Mouse (Mus musculus): ENCODE data around the gene Ubr3. TPM values are rescaled to one million over a fixed set of nuclear protein-coding genes. Genes with fewer than 3 reads are reported as not detected.
A peak's percentile ranks its signal among the peaks of the same experiment; 100 is the strongest.

Ubr3 gene
- polyA plus RNA-seq, 1 experiment from 2014 or later = 16.0 TPM

- Histone ChIP-seq H3K27ac (replicated peaks) (no peak overlapping the region), H3K36me3 (no peaks in the 10 kb centered on the region), H3K4me2 (no peak overlapping the region), H3K4me1 (replicated peaks) (peaks cover 9% of the 10 kb centered on the region; the same call in 1 of the 2 replicates), H3K4me3 (no peak overlapping the region), H3K9me3 (no peaks in the 10 kb centered on the region), H3K9ac (no peak overlapping the region), H3K27me3 (no peaks in the 10 kb centered on the region)
- 83% methylated on average over 8 of the region's 8 CpGs for WGBS
- ATAC-seq (ENCODE audit: low FRiP score, low read depth) = no peak
These were observed 140.2 kb downstream of the Ubr3 start for GRCm38 (mm10) chr2:70037221-70037620.

- Histone ChIP-seq H3K4me1 (replicated peaks) (peaks cover 9% of the 10 kb centered on the region; the same call in 1 of the 2 replicates), H3K4me2 (no peak within 1 kb of the TSS), H3K9ac (no peak within 1 kb of the TSS), H3K27me3 (no peaks in the 10 kb centered on the region), H3K4me3 (no peak within 1 kb of the TSS), H3K27ac (replicated peaks) (no peak within 1 kb of the TSS), H3K9me3 (no peaks in the 10 kb centered on the region), H3K36me3 (no peaks in the 10 kb centered on the region)
- ATAC-seq (ENCODE audit: low FRiP score, low read depth) = no peak
- WGBS = 21% methylated on average over 7 of the region's 7 CpGs
These were observed 141.7 kb downstream of the Ubr3 start, which contains the start of gene Myo3b for GRCm38 (mm10) chr2:70038752-70039151. Gene Myo3b, plus strand, starts transcription at chr2:70039126.

- Histone ChIP-seq H3K36me3 (no peaks in the 10 kb centered on the region), H3K9me3 (no peaks in the 10 kb centered on the region), H3K27me3 (no peaks in the 10 kb centered on the region), H3K4me2 (no peak overlapping the region), H3K4me3 (no peak overlapping the region), H3K9ac (no peak overlapping the region), H3K27ac (replicated peaks) (peak overlapping the region; percentile 50; the same call in 1 of the 2 replicates), H3K4me1 (replicated peaks) (0 out of 2 replicates have a peak, but pooled peaks cover 5% of the 10 kb centered on the region)
- peak; percentile 30; the same call in 1 of the 2 replicates for ATAC-seq (ENCODE audit: low FRiP score, low read depth)
- WGBS = 31% methylated on average over 6 of the region's 6 CpGs
These were observed 147.4 kb downstream of the Ubr3 start for GRCm38 (mm10) chr2:70044466-70044865.

GRCm38 (mm10) chr2:70047868-70048267 lies 150.8 kb downstream of the Ubr3 start:
- Histone ChIP-seq H3K36me3 (no peaks in the 10 kb centered on the region), H3K4me3 (no peak overlapping the region), H3K4me1 (replicated peaks) (0 out of 2 replicates have a peak, but pooled peaks cover 5% of the 10 kb centered on the region), H3K9ac (no peak overlapping the region), H3K27me3 (no peaks in the 10 kb centered on the region), H3K27ac (replicated peaks) (no peak overlapping the region), H3K9me3 (no peaks in the 10 kb centered on the region), H3K4me2 (no peak overlapping the region)
- ATAC-seq (ENCODE audit: low FRiP score, low read depth) = no peak
- WGBS = 80% methylated on average over 11 of the region's 11 CpGs

- Histone ChIP-seq H3K9ac (no peak overlapping the region), H3K4me3 (no peak overlapping the region), H3K27me3 (no peaks in the 10 kb centered on the region), H3K4me1 (replicated peaks) (peaks cover 8% of the 10 kb centered on the region; the same call in 1 of the 2 replicates), H3K36me3 (no peaks in the 10 kb centered on the region), H3K4me2 (no peak overlapping the region), H3K9me3 (no peaks in the 10 kb centered on the region), H3K27ac (replicated peaks) (peak overlapping the region; percentile 54; the same call in 1 of the 2 replicates)
- 40% methylated on average over 9 of the region's 9 CpGs for WGBS
- no peak for ATAC-seq (ENCODE audit: low FRiP score, low read depth)
These were observed 156.8 kb downstream of the Ubr3 start for GRCm38 (mm10) chr2:70053803-70054202.

GRCm38 (mm10) chr2:70058201-70058600 lies 161.2 kb downstream of the Ubr3 start:
- no peak overlapping the region for H3K4me3 ChIP-seq
- H3K27me3 ChIP-seq = no peaks in the 10 kb centered on the region
- no peaks in the 10 kb centered on the region for H3K9me3 ChIP-seq
- H3K4me2 ChIP-seq = no peak overlapping the region
- H3K4me1 ChIP-seq (replicated peaks) = peaks cover 28% of the 10 kb centered on the region
- 91% methylated on average over 4 of the region's 4 CpGs for WGBS
- no peak for ATAC-seq (ENCODE audit: low FRiP score, low read depth)
- H3K36me3 ChIP-seq = no peaks in the 10 kb centered on the region
- no peak overlapping the region for H3K9ac ChIP-seq
- H3K27ac ChIP-seq (replicated peaks) = no peak overlapping the region

- Histone ChIP-seq H3K36me3 (no peaks in the 10 kb centered on the region), H3K4me3 (no peak overlapping the region), H3K9me3 (no peaks in the 10 kb centered on the region), H3K27ac (replicated peaks) (peak overlapping the region; percentile 79), H3K4me1 (replicated peaks) (peaks cover 22% of the 10 kb centered on the region), H3K9ac (no peak overlapping the region), H3K4me2 (no peak overlapping the region), H3K27me3 (no peaks in the 10 kb centered on the region)
- ATAC-seq (ENCODE audit: low FRiP score, low read depth) = peak; percentile 75
- WGBS = 35% methylated on average over 11 of the region's 11 CpGs
These were observed 163.6 kb downstream of the Ubr3 start for GRCm38 (mm10) chr2:70060359-70061345.

- H3K27me3 ChIP-seq = no peaks in the 10 kb centered on the region
- H3K9ac ChIP-seq = no peak overlapping the region
- no peak overlapping the region for H3K27ac ChIP-seq (replicated peaks)
- peaks cover 25% of the 10 kb centered on the region for H3K4me1 ChIP-seq (replicated peaks)
- H3K4me3 ChIP-seq = no peak overlapping the region
- no peak overlapping the region for H3K4me2 ChIP-seq
- 87% methylated on average over 6 of the region's 6 CpGs for WGBS
- no peaks in the 10 kb centered on the region for H3K36me3 ChIP-seq
- H3K9me3 ChIP-seq = no peaks in the 10 kb centered on the region
- ATAC-seq (ENCODE audit: low FRiP score, low read depth) = no peak
These were observed 168.1 kb downstream of the Ubr3 start for GRCm38 (mm10) chr2:70065116-70065515.

- Histone ChIP-seq H3K27me3 (no peaks in the 10 kb centered on the region), H3K27ac (replicated peaks) (peak overlapping the region; percentile 58), H3K4me1 (replicated peaks) (peaks cover 18% of the 10 kb centered on the region), H3K36me3 (no peaks in the 10 kb centered on the region), H3K4me2 (no peak overlapping the region), H3K4me3 (no peak overlapping the region), H3K9ac (no peak overlapping the region), H3K9me3 (no peaks in the 10 kb centered on the region)
- 29% methylated on average over 7 of the region's 7 CpGs for WGBS
- ATAC-seq (ENCODE audit: low FRiP score, low read depth) = no peak
These were observed 168.8 kb downstream of the Ubr3 start for GRCm38 (mm10) chr2:70065729-70066300.

- no peak for ATAC-seq (ENCODE audit: low FRiP score, low read depth)
- Histone ChIP-seq H3K27me3 (no peaks in the 10 kb centered on the region), H3K9ac (no peak overlapping the region), H3K9me3 (no peaks in the 10 kb centered on the region), H3K4me2 (no peak overlapping the region), H3K4me1 (replicated peaks) (peaks cover 11% of the 10 kb centered on the region), H3K36me3 (no peaks in the 10 kb centered on the region), H3K4me3 (no peak overlapping the region), H3K27ac (replicated peaks) (peak overlapping the region; percentile 10; the same call in 1 of the 2 replicates)
- 40% methylated on average over 6 of the region's 6 CpGs for WGBS
These were observed 169.4 kb downstream of the Ubr3 start for GRCm38 (mm10) chr2:70066338-70067022.

GRCm38 (mm10) chr2:70069861-70070260 lies 172.8 kb downstream of the Ubr3 start:
- Histone ChIP-seq H3K4me3 (no peak overlapping the region), H3K27me3 (no peaks in the 10 kb centered on the region), H3K36me3 (no peaks in the 10 kb centered on the region), H3K9ac (no peak overlapping the region), H3K4me1 (replicated peaks) (peaks cover 9% of the 10 kb centered on the region; the same call in 1 of the 2 replicates), H3K9me3 (no peaks in the 10 kb centered on the region), H3K4me2 (no peak overlapping the region), H3K27ac (replicated peaks) (no peak overlapping the region)
- ATAC-seq (ENCODE audit: low FRiP score, low read depth) = no peak
- 84% methylated on average over 5 of the region's 5 CpGs for WGBS
